9 mouse cellular contexts compared by ENCODE assay signal in genomic region chr12:113147481-113147880, GRCm38 (mm10). TPM values are rescaled to one million over a fixed set of nuclear protein-coding genes. Genes with fewer than 3 reads are reported as not detected.
DNase-seq lines count a peak whose midpoint lies in the region; ATAC-seq and TF ChIP-seq lines count a peak whose summit lies in the region.
"Had no signal": no experiment of that assay in that cellular context is flagged by ENCODE, and none has a peak within 500 bp of the region (broad histone marks: within the 10 kb centered on the region; RNA-seq: fewer than 3 reads in every experiment).

No protein-coding gene starts in this region.

- peak; percentile 91 to 95 for DNase-seq in cerebellum, postnatal 10 days
- no peak for DNase-seq in embryo, embryonic 11 days
- no peak for DNase-seq in spleen, postnatal 4 days (ENCODE audit: low spot score in 2 of 2)
- no peak for DNase-seq in spleen, adult 18-20 months

- ATAC-seq in intestine, postnatal 0 days = no peak
- ATAC-seq in intestine, embryonic 16.5 days = no peak
- no peak for ATAC-seq in heart, embryonic 16.5 days (replicated peaks; ENCODE audit: extremely low read depth, insufficient read depth, low FRiP score)

- no peak overlapping the region for H3K4me2 ChIP-seq in intestine, postnatal 0 days (replicated peaks; ENCODE audit: low read depth)
- no peak overlapping the region for H3K4me2 ChIP-seq in intestine, embryonic 16.5 days (ENCODE audit: low read depth, low read length)
- no peak overlapping the region for H3K4me2 ChIP-seq in heart, embryonic 16.5 days (ENCODE audit: low read depth, low read length)

- no peaks in the 10 kb centered on the region for H3K9me3 ChIP-seq in intestine, postnatal 0 days (ENCODE audit: control insufficient read depth)
- no peaks in the 10 kb centered on the region for H3K9me3 ChIP-seq in intestine, embryonic 16.5 days (ENCODE audit: control insufficient read depth, low read length)
- H3K9me3 ChIP-seq in E14TG2a.4 (ENCODE audit: low read length) = no peaks in the 10 kb centered on the region
- no peaks in the 10 kb centered on the region for H3K9me3 ChIP-seq in heart, embryonic 16.5 days (replicated peaks; ENCODE audit: control insufficient read depth, low read length)
- H3K9me3 ChIP-seq: megakaryocyte, embryonic 14.5 days had no signal

- H3K9ac ChIP-seq in intestine, postnatal 0 days (ENCODE audit: low read depth, low read length) = no peak overlapping the region
- H3K9ac ChIP-seq in intestine, embryonic 16.5 days (ENCODE audit: low read depth, low read length) = no peak overlapping the region
- peak overlapping the region; percentile 45 for H3K9ac ChIP-seq in heart, embryonic 16.5 days (ENCODE audit: low read length)

- peaks cover 7% of the 10 kb centered on the region; the same call in 1 of the 2 replicates for H3K36me3 ChIP-seq in intestine, postnatal 0 days (ENCODE audit: control insufficient read depth, insufficient read depth)
- H3K36me3 ChIP-seq in intestine, embryonic 16.5 days (ENCODE audit: control insufficient read depth, insufficient read depth, low read length) = no peaks in the 10 kb centered on the region
- peaks cover 28% of the 10 kb centered on the region for H3K36me3 ChIP-seq in E14TG2a.4 (ENCODE audit: insufficient read depth, low read length)
- H3K36me3 ChIP-seq in heart, embryonic 16.5 days (ENCODE audit: control insufficient read depth, insufficient read depth) = peaks cover 26% of the 10 kb centered on the region

- WGBS in intestine, postnatal 0 days = 75% methylated on average over 8 of the region's 8 CpGs
- WGBS in intestine, embryonic 16.5 days = 77% methylated on average over 8 of the region's 8 CpGs
- 61% methylated on average over 8 of the region's 8 CpGs for WGBS in heart, embryonic 16.5 days

- peak overlapping the region; percentile 58 for H3K27ac ChIP-seq in intestine, postnatal 0 days (ENCODE audit: low read depth, low read length)
- H3K27ac ChIP-seq in intestine, embryonic 16.5 days (ENCODE audit: low read length) = no peak overlapping the region
- peak overlapping the region; percentile 82 for H3K27ac ChIP-seq in heart, embryonic 16.5 days (ENCODE audit: low read length)

- TF ChIP-seq CTCF in intestine, postnatal 0 days (IDR thresholded peaks at IDR 0.05; ENCODE audit: low read depth) = no peak
- TF ChIP-seq CTCF in E14TG2a.4 (conservative IDR thresholded peaks at IDR 0.05; ENCODE audit: low read length) = no peak

- no peak overlapping the region for H3K4me3 ChIP-seq in intestine, postnatal 0 days (ENCODE audit: low read depth, low read length)
- H3K4me3 ChIP-seq in intestine, embryonic 16.5 days (ENCODE audit: low read length) = no peak overlapping the region
- peak overlapping the region; percentile 72 for H3K4me3 ChIP-seq in E14TG2a.4 (replicated peaks; ENCODE audit: low read length)
- no peak overlapping the region for H3K4me3 ChIP-seq in heart, embryonic 16.5 days (ENCODE audit: low read length)

- H3K27me3 ChIP-seq in intestine, postnatal 0 days (replicated peaks; ENCODE audit: control insufficient read depth, insufficient read depth, low read length) = peaks cover 12% of the 10 kb centered on the region
- peaks cover 3% of the 10 kb centered on the region; the same call in 1 of the 2 replicates for H3K27me3 ChIP-seq in intestine, embryonic 16.5 days (replicated peaks; ENCODE audit: control insufficient read depth, insufficient read depth, low read length)
- peaks cover 38% of the 10 kb centered on the region for H3K27me3 ChIP-seq in E14TG2a.4 (ENCODE audit: insufficient read depth, low read length)
- H3K27me3 ChIP-seq in heart, embryonic 16.5 days (ENCODE audit: control insufficient read depth, insufficient read depth, low read length) = no peaks in the 10 kb centered on the region

- H3K4me1 ChIP-seq in intestine, postnatal 0 days (replicated peaks; ENCODE audit: control insufficient read depth, insufficient read depth, low read length) = peaks cover 20% of the 10 kb centered on the region
- peaks cover 45% of the 10 kb centered on the region for H3K4me1 ChIP-seq in intestine, embryonic 16.5 days (ENCODE audit: control insufficient read depth, insufficient read depth, low read length)
- peaks cover 99% of the 10 kb centered on the region for H3K4me1 ChIP-seq in E14TG2a.4 (replicated peaks; ENCODE audit: low read depth, low read length)
- peaks cover 78% of the 10 kb centered on the region for H3K4me1 ChIP-seq in heart, embryonic 16.5 days (ENCODE audit: control insufficient read depth, insufficient read depth, low read length)

RNA-seq across cellular contexts. Expression of gene Crip1, which starts 1.4 kb away (rescaled TPM):
- polyA plus RNA-seq in intestine, postnatal 0 days (2015; fragmentation: Nextera tagmentation; extraction: Ambion mirVana) = 1,918 and 1,992 TPM in 2 replicates
- polyA plus RNA-seq in intestine, embryonic 16.5 days (2015; fragmentation: Nextera tagmentation; extraction: Ambion mirVana) = 489 and 523 TPM in 2 replicates
- 719 and 763 TPM in 2 replicates for polyA plus RNA-seq in heart, embryonic 16.5 days (2015; fragmentation: Nextera tagmentation; extraction: Ambion mirVana)

RNA-seq across cellular contexts. Expression of gene Crip2, which starts 7.4 kb away (rescaled TPM):
- polyA plus RNA-seq in intestine, postnatal 0 days (2015; fragmentation: Nextera tagmentation; extraction: Ambion mirVana) = 90.4 and 96.8 TPM in 2 replicates
- polyA plus RNA-seq in intestine, embryonic 16.5 days (2015; fragmentation: Nextera tagmentation; extraction: Ambion mirVana) = 124 and 130 TPM in 2 replicates
- polyA plus RNA-seq in heart, embryonic 16.5 days (2015; fragmentation: Nextera tagmentation; extraction: Ambion mirVana) = 1,743 and 2,017 TPM in 2 replicates

RNA-seq across cellular contexts. Expression of gene Tedc1, which starts 8.7 kb away (rescaled TPM):
- polyA plus RNA-seq in intestine, postnatal 0 days (2015; fragmentation: Nextera tagmentation; extraction: Ambion mirVana) = 5.5 and 6.8 TPM in 2 replicates
- 21.4 and 22.7 TPM in 2 replicates for polyA plus RNA-seq in intestine, embryonic 16.5 days (2015; fragmentation: Nextera tagmentation; extraction: Ambion mirVana)
- polyA plus RNA-seq in heart, embryonic 16.5 days (2015; fragmentation: Nextera tagmentation; extraction: Ambion mirVana) = 25.0 and 28.1 TPM in 2 replicates

RNA-seq across cellular contexts. Expression of gene Tmem121, which starts 38.2 kb away (rescaled TPM):
- polyA plus RNA-seq in intestine, postnatal 0 days (2015; fragmentation: Nextera tagmentation; extraction: Ambion mirVana) = 3.4 and 3.5 TPM in 2 replicates
- polyA plus RNA-seq in intestine, embryonic 16.5 days (2015; fragmentation: Nextera tagmentation; extraction: Ambion mirVana) = 5.6 and 5.8 TPM in 2 replicates
- polyA plus RNA-seq in heart, embryonic 16.5 days (2015; fragmentation: Nextera tagmentation; extraction: Ambion mirVana) = 5.5 and 7.8 TPM in 2 replicates

RNA-seq across cellular contexts. Expression of gene Mta1, which starts 49.4 kb away (rescaled TPM):
- polyA plus RNA-seq in intestine, postnatal 0 days (2015; fragmentation: Nextera tagmentation; extraction: Ambion mirVana) = 4.9 and 5.6 TPM in 2 replicates
- 8.0 TPM in 2 replicates for polyA plus RNA-seq in intestine, embryonic 16.5 days (2015; fragmentation: Nextera tagmentation; extraction: Ambion mirVana)
- 10.8 and 12.1 TPM in 2 replicates for polyA plus RNA-seq in heart, embryonic 16.5 days (2015; fragmentation: Nextera tagmentation; extraction: Ambion mirVana)

Comparison
In these comparisons a context has a peak if more than half of its experiments do, and no peak if none do; other contexts are left out.
1. DNase-seq: peak in cerebellum, postnatal 10 days (2 of 2); none in embryo, embryonic 11 days (single experiment), spleen, postnatal 4 days (0 of 2) and spleen, adult 18-20 months (0 of 2).
2. RNA of gene Crip2, which starts 7.4 kb away (polyA plus RNA-seq): 1,743 to 2,017 TPM in heart, embryonic 16.5 days; 124 to 130 TPM in intestine, embryonic 16.5 days and 90.4 to 96.8 TPM in intestine, postnatal 0 days; every median in the first group is over 10 times any median in the second.